Mouse (Mus musculus) embryonic facial prominence, embryonic 13.5 days (tissue): ENCODE data around the gene Srgap1. TPM values are rescaled to one million over a fixed set of nuclear protein-coding genes. Genes with fewer than 3 reads are reported as not detected.
A peak's percentile ranks its signal among the peaks of the same experiment; 100 is the strongest.

ENCODE experiments used
- ATAC-seq: fragments of 200-750 bp; cut with Nextera tagmentation; 2 replicates; pipeline ENCODE4 v1.8.0; 2017; ENCODE audit warnings: low read depth; ENCODE audit not compliant: insufficient number of reproducible peaks, insufficient read depth, low FRiP score, low TSS enrichment
- H3K27ac ChIP-seq: fragments of 300-500 bp; sonication (generic); 2 replicates; pipeline ENCODE4 v1.5.1; 2015; ENCODE audit warnings: moderate library complexity, mild to moderate bottlenecking, inconsistent platforms
- H3K27me3 ChIP-seq: fragments of 300-500 bp; sonication (generic); 2 replicates; pipeline ENCODE4 v1.6.1; 2015; ENCODE audit warnings: mild to moderate bottlenecking, inconsistent platforms
- H3K36me3 ChIP-seq: fragments of 300-500 bp; sonication (generic); 2 replicates; pipeline ENCODE4 v1.6.1; 2015; ENCODE audit warnings: mild to moderate bottlenecking, inconsistent platforms
- H3K4me1 ChIP-seq: fragments of 300-500 bp; sonication (generic); 2 replicates; pipeline ENCODE4 v1.6.1; 2015; ENCODE audit warnings: inconsistent platforms
- H3K4me2 ChIP-seq: fragments of 300-500 bp; sonication (generic); 2 replicates; pipeline ENCODE4 v1.6.1; 2015; ENCODE audit warnings: moderate library complexity, mild to moderate bottlenecking, inconsistent platforms
- H3K4me3 ChIP-seq: fragments of 300-500 bp; sonication (generic); 2 replicates; pipeline ENCODE4 v1.5.1; 2015; ENCODE audit warnings: mild to moderate bottlenecking, inconsistent platforms
- H3K9ac ChIP-seq: fragments of 300-500 bp; sonication (generic); 2 replicates; pipeline ENCODE4 v1.6.1; 2015; ENCODE audit warnings: mild to moderate bottlenecking, inconsistent platforms
- H3K9me3 ChIP-seq: fragments of 300-500 bp; sonication (generic); 2 replicates; pipeline ENCODE4 v1.6.1; 2016; ENCODE audit warnings: inconsistent platforms
- WGBS: fragments of 180-500 bp; shearing (Covaris S2); methylation state at CpG from one replicate; pipeline ENCODE4 v1.1.7; 2015; ENCODE audit warnings: mixed read lengths; 5-methylcytosine and 5-hydroxymethylcytosine counted together
- polyA plus RNA-seq: library from polyadenylated mRNA; unstranded; fragments of >200 nt; fragmentation: Nextera tagmentation; extraction: Ambion mirVana; gene quantifications from 2 replicates; pipeline ENCODE4 v1.2.1, GENCODE M21; 2015

Gene Srgap1
- polyA plus RNA-seq, 1 experiment from 2014 or later: 16.3 TPM

DNA sequence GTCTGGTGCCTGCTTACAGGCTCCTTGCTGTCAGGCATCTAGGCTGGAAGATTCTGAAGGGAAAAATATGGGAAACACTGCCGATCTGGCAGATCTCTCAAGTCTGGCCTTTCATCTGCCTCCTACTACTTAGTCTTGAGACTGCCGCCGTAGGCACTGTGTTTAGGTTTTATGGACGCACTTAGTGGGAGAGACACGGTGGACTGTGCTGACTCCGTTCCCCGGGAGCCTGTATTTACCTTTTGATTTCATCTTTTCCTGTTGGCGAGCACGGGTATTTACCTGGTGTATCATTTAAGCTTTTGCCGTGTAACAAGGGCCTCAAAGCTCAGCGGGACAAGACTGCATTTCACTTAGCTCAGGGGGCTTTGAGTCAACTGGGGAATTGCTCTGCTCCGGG is 131.6 kb downstream of the Srgap1 start:
- H3K27me3 ChIP-seq: no peaks in the 10 kb centered on the region
- H3K9ac ChIP-seq: no peak overlapping the region
- 67% methylated on average over 12 of the region's 12 CpGs for WGBS
- H3K4me1 ChIP-seq: peaks cover 32% of the 10 kb centered on the region
- no peak overlapping the region for H3K4me3 ChIP-seq
- H3K27ac ChIP-seq: 0 out of 2 replicates have a peak overlapping the region, but pooled peaks have one; percentile 4
- no peaks in the 10 kb centered on the region for H3K36me3 ChIP-seq
- H3K4me2 ChIP-seq: no peak overlapping the region
- H3K9me3 ChIP-seq: no peaks in the 10 kb centered on the region
- no peak for ATAC-seq

DNA sequence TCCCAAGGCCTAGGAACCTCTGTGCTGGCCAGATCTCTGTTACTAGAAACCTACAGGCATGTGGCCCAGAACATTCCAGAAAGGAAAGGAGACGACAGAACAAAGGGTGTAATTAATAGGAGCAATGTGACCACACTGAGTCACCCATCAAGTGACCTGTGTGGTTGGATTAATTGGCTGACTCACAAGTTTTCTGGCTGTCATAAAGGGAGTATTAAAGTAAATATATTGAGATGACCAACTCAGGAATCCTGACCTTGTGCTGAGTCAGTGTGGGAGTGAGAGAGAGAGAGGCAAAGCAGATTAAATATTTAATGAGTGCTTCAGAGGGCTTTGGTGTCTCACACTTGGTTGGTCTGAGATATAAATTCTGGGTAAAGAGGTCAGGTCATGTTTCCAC is 143.0 kb downstream of the Srgap1 start:
- no peaks in the 10 kb centered on the region; the same call in 1 of the 2 replicates for H3K9me3 ChIP-seq
- H3K36me3 ChIP-seq: no peaks in the 10 kb centered on the region
- H3K27me3 ChIP-seq: no peaks in the 10 kb centered on the region
- H3K27ac ChIP-seq: no peak overlapping the region
- WGBS: 54% methylated on average over 1 of the region's 1 CpGs
- ATAC-seq: no peak
- H3K4me1 ChIP-seq: no peaks in the 10 kb centered on the region; the same call in 1 of the 2 replicates
- no peak overlapping the region for H3K4me3 ChIP-seq
- H3K4me2 ChIP-seq: no peak overlapping the region
- no peak overlapping the region for H3K9ac ChIP-seq

DNA sequence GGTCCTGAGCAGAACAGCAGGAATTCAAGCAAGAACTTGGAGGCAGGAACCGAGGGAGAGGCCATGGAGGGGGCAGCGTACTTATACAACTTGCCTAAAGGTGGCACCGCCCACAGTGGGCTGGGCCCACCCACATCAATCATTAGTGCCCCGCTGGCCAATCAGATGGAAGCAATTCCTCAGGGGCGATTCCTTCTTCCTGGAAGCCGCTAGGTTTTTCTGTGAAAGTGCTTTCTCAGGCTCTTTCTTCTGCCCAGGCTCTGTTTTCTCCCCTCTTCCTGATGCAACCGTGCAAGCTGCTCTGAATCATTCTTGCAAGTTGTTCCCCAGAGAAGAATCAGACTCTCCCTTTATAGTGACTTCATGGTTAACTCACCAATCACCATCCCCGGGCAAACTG is 144.5 kb downstream of the Srgap1 start:
- Histone ChIP-seq H3K4me2 (no peak overlapping the region), H3K9me3 (no peaks in the 10 kb centered on the region; the same call in 1 of the 2 replicates), H3K4me3 (no peak overlapping the region), H3K27me3 (no peaks in the 10 kb centered on the region), H3K36me3 (no peaks in the 10 kb centered on the region), H3K4me1 (no peaks in the 10 kb centered on the region; the same call in 1 of the 2 replicates), H3K27ac (no peak overlapping the region), H3K9ac (no peak overlapping the region)
- WGBS: 76% methylated on average over 8 of the region's 8 CpGs
- ATAC-seq: no peak

GRCm38 (mm10) chr10:121900772-121901171 is 146.3 kb downstream of the Srgap1 start:
- ATAC-seq: no peak
- Histone ChIP-seq H3K36me3 (no peaks in the 10 kb centered on the region), H3K4me3 (no peak overlapping the region), H3K4me2 (no peak overlapping the region), H3K27me3 (no peaks in the 10 kb centered on the region), H3K27ac (no peak overlapping the region), H3K4me1 (no peaks in the 10 kb centered on the region), H3K9me3 (no peaks in the 10 kb centered on the region; the same call in 1 of the 2 replicates), H3K9ac (no peak overlapping the region)
- WGBS: 88% methylated on average over 6 of the region's 6 CpGs

GRCm38 (mm10) chr10:121899706-121900105 is 147.4 kb downstream of the Srgap1 start:
- Histone ChIP-seq H3K4me2 (no peak overlapping the region), H3K9me3 (no peaks in the 10 kb centered on the region; the same call in 1 of the 2 replicates), H3K4me3 (no peak overlapping the region), H3K9ac (no peak overlapping the region), H3K4me1 (no peaks in the 10 kb centered on the region), H3K36me3 (no peaks in the 10 kb centered on the region), H3K27ac (no peak overlapping the region), H3K27me3 (no peaks in the 10 kb centered on the region)
- 85% methylated on average over 6 of the region's 6 CpGs for WGBS
- no peak for ATAC-seq

DNA sequence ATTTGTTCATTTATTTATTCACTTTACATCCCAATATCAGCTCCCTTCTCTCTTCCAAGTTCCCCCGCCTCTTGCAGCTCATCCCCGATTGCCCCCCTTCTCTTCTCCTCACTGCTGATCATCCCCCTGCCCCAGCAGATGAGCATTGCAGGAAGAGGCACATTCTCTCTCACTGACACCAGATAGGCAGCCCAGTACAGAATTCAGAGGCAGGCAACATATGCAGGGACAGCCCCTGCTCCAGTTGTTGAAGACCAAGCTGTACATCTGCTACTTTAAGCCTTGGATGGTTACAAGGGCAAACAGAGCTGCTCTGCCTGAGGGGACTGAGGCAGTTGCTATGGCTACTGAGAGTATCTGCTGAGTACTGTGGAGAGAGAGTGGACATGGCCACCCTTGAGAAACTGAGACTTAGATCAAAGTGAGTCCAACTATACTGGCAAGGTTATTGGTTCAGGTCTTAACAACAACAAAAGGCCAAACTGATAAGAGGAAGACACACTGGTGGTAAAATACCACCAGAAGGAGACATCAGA is 149.2 kb downstream of the Srgap1 start:
- ATAC-seq: no peak
- WGBS: 91% methylated on average over 2 of the region's 2 CpGs
- no peak overlapping the region for H3K4me2 ChIP-seq
- no peak overlapping the region for H3K4me3 ChIP-seq
- no peaks in the 10 kb centered on the region for H3K36me3 ChIP-seq
- no peak overlapping the region for H3K9ac ChIP-seq
- no peaks in the 10 kb centered on the region for H3K9me3 ChIP-seq
- no peaks in the 10 kb centered on the region for H3K27me3 ChIP-seq
- no peaks in the 10 kb centered on the region for H3K4me1 ChIP-seq
- H3K27ac ChIP-seq: no peak overlapping the region

GRCm38 (mm10) chr10:121891390-121892067 is 155.6 kb downstream of the Srgap1 start:
- 75% methylated on average over 13 of the region's 13 CpGs for WGBS
- Histone ChIP-seq H3K9ac (no peak overlapping the region), H3K4me3 (no peak overlapping the region), H3K27me3 (no peaks in the 10 kb centered on the region), H3K4me2 (no peak overlapping the region), H3K36me3 (no peaks in the 10 kb centered on the region), H3K27ac (no peak overlapping the region), H3K4me1 (peaks cover 20% of the 10 kb centered on the region), H3K9me3 (no peaks in the 10 kb centered on the region)
- ATAC-seq: no peak

- Histone ChIP-seq H3K27ac (no peak overlapping the region), H3K4me1 (peaks cover 35% of the 10 kb centered on the region), H3K4me3 (no peak overlapping the region), H3K4me2 (no peak overlapping the region), H3K27me3 (no peaks in the 10 kb centered on the region), H3K9ac (no peak overlapping the region), H3K36me3 (no peaks in the 10 kb centered on the region), H3K9me3 (no peaks in the 10 kb centered on the region)
- ATAC-seq: no peak
- 74% methylated on average over 6 of the region's 6 CpGs for WGBS
These were observed 157.1 kb downstream of the Srgap1 start for GRCm38 (mm10) chr10:121890061-121890460.

DNA sequence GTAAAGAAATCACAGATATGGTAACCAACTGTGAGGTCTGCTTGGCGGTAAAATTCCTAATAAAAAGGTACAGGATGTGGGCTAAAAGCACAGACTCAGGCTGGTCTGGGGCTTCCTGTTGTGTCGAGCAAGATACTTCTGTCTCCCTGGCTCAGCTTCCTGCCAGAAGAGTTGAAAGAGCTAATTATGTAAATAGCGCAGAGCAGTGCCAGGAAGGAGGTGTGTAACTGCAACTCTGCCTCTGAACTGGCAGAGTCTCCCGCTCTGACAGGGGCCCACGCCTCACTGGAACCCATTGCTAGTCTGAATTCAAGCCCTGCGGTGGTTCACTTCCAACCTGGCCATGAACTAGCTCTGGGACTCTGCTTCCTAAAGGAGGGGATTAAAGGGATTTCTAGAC is 160.3 kb downstream of the Srgap1 start:
- Histone ChIP-seq H3K27ac (no peak overlapping the region; the same call in 1 of the 2 replicates), H3K4me3 (no peak overlapping the region), H3K4me2 (no peak overlapping the region), H3K9me3 (no peaks in the 10 kb centered on the region), H3K4me1 (peaks cover 41% of the 10 kb centered on the region), H3K36me3 (no peaks in the 10 kb centered on the region), H3K9ac (no peak overlapping the region), H3K27me3 (no peaks in the 10 kb centered on the region)
- no peak for ATAC-seq
- 28% methylated on average over 6 of the region's 6 CpGs for WGBS

- Histone ChIP-seq H3K9me3 (no peaks in the 10 kb centered on the region), H3K27ac (peak overlapping the region; percentile 55), H3K9ac (no peak overlapping the region), H3K4me3 (no peak overlapping the region), H3K36me3 (no peaks in the 10 kb centered on the region), H3K27me3 (no peaks in the 10 kb centered on the region), H3K4me2 (no peak overlapping the region), H3K4me1 (peaks cover 35% of the 10 kb centered on the region)
- no peak for ATAC-seq
- WGBS: 11% methylated on average over 9 of the region's 9 CpGs
These were observed 161.4 kb downstream of the Srgap1 start for GRCm38 (mm10) chr10:121885512-121886218.

DNA sequence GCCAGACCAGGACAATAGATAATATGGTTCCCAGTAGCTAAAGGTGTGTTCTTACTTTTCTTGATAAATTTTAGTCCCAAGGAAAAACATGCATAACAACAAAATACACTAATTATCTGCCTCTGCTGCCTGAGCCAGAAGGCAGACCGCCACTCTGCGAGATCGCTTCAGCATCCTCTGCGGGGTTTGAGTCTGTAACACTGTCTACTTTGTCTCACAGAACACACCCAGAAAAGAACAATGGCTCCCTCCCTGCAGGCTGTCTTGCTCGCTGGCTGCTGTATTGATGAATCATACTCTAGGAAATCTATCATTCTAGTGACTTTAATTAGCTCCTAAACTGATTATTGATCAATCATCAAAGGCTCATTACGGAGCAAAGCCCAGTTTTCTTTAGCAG is 164.7 kb downstream of the Srgap1 start:
- no peaks in the 10 kb centered on the region for H3K9me3 ChIP-seq
- WGBS: 33% methylated on average over 6 of the region's 6 CpGs
- H3K4me1 ChIP-seq: peaks cover 29% of the 10 kb centered on the region
- H3K36me3 ChIP-seq: no peaks in the 10 kb centered on the region
- H3K4me3 ChIP-seq: no peak overlapping the region
- no peaks in the 10 kb centered on the region for H3K27me3 ChIP-seq
- H3K9ac ChIP-seq: no peak overlapping the region
- no peak overlapping the region for H3K27ac ChIP-seq
- no peak overlapping the region for H3K4me2 ChIP-seq
- ATAC-seq: no peak

- H3K9me3 ChIP-seq: no peaks in the 10 kb centered on the region
- no peak for ATAC-seq
- no peak overlapping the region for H3K4me2 ChIP-seq
- H3K4me1 ChIP-seq: peaks cover 12% of the 10 kb centered on the region
- H3K27me3 ChIP-seq: no peaks in the 10 kb centered on the region
- no peak overlapping the region for H3K4me3 ChIP-seq
- H3K27ac ChIP-seq: no peak overlapping the region
- no peak overlapping the region for H3K9ac ChIP-seq
- WGBS: 53% methylated on average over 7 of the region's 7 CpGs
- H3K36me3 ChIP-seq: no peaks in the 10 kb centered on the region
These were observed 168.3 kb downstream of the Srgap1 start for GRCm38 (mm10) chr10:121878855-121879254.
